Mouse (Mus musculus): ENCODE results near the gene Taok1.
"Not testable (repeated sequence)": the region's sequence is repeated elsewhere in the genome, so short reads cannot be mapped to it uniquely, and the experiment has no call there.

Gene Taok1

DNA sequence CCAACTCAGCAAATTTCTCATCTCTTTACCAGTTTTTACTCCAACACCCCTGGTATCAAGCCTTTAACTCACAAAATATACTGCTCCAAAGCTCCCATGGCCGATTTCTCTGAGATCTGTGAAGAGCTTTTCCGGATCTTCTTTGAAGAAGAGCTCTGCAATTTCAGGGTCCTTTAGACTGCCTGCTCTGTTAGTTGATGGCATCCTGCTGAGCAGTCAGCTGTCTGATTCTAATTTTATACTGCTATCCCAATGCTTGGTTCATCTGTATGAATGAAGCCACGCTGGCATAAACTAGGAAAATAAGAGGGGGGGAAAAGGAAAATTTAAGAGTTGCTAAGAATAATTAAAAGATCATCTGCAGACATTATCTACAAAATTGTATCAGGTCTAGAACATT lies 22.4 kb downstream of the Taok1 start:
- DNase-seq (ENCODE audit: low spot score), result no peak

DNA sequence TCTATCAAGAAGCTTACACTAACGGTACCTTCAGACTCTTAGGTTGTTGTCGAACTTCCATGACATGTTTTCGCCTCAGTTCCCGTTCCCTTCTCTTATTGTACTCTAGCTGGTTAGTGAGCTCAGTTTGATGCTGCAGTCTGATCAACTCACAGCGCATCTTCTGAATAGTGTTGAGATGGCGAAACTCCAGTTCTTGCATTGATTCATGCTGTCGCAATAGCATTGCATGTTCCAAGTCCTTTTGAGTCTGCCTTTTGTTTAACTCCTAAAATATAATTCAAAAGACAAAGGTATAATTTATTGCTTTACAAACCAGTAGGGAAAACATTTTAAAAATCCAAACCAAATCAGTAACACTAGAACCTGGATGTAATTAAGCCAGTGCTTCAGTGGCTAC lies 62.4 kb downstream of the Taok1 start:
- DNase-seq (ENCODE audit: low spot score), result no peak

DNA sequence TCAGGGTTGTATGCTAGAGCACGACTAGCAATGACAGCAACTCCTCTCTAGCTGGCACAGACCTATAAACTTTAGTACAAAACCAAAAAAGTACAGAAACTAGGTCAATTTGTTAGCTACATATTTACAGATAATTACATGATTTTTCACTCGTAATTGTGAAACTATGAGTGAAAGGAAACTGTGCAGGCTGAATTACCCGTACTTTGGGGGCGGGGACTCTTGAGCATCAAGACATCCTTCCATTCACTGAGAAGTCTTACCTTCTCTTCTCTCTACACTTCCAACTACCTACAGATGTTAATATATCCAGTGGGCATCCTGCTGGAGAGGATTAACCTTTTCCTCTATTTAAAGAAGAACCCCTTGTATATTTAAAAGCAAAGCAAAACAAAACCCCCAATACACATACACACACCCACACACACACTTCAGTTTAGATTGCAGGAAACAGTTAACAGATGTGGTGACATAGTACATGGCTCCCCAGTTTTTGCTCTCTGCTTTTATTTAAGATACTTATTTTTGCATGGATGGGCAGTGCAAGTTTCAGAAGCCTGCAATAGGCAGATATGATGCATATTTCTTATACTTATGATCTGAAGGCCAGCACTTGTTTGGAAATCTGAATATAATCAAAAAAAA lies 75.3 kb downstream of the Taok1 start:
- no peak for DNase-seq (ENCODE audit: low spot score)

DNA sequence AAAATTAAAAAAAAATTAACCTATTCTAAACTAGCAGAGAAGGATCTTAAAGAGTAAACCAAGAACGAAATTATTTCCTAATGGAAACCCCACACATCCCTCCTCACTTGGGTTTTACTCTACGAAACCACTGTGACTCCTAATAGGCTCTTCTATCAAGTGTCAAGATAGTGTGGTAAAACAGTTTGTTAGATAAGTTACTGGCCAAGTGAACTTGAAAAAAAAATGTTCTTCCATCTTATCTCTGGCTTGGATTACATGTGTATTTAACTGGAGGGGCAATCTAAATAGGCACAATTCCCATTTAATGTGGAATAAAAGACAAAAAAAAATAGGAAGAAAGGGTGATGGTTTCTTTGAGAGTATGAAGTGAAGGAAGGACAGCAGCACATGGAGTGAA lies 76.8 kb downstream of the Taok1 start:
- DNase-seq (ENCODE audit: low spot score), result no peak

DNA sequence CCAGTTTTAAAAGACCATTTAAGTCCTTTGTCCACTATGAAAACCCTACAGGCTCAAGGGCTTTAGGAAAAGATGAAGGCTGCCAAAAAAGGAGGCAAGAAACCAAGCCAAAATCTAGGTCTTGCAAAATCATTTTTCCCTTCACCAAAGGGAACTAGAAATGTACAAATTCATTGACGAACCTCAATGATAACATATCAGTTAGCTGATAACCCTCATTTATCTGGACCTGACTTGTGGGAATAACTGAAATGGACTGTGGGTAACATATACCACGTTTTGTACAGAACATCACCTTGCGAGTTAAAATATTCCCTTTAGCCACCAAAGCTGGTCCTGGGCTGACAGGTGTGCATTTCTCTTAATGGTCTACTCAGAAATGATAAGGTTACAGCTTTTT lies 78.0 kb downstream of the Taok1 start:
- DNase-seq (ENCODE audit: low spot score), result no peak

DNA sequence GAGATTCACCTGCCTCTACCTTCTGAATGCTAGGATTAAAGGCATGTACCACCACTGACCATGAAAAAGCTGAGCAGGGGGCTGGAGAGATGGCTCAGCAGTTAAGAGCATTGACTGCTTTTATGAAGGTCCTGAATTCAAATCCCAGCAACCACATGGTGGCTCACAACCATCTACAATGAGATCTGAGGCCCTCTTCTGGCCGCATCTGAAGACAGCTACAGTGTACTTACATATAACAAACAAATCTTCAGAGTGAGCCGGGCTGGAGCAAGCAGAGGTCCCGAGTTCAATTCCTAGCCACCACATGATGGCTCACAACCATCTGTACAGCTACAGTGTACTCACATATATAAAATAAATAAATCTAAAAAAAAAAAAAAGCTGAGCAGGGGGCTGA lies 79.2 kb downstream of the Taok1 start:
- not testable (repeated sequence) for DNase-seq (ENCODE audit: low spot score)

DNA sequence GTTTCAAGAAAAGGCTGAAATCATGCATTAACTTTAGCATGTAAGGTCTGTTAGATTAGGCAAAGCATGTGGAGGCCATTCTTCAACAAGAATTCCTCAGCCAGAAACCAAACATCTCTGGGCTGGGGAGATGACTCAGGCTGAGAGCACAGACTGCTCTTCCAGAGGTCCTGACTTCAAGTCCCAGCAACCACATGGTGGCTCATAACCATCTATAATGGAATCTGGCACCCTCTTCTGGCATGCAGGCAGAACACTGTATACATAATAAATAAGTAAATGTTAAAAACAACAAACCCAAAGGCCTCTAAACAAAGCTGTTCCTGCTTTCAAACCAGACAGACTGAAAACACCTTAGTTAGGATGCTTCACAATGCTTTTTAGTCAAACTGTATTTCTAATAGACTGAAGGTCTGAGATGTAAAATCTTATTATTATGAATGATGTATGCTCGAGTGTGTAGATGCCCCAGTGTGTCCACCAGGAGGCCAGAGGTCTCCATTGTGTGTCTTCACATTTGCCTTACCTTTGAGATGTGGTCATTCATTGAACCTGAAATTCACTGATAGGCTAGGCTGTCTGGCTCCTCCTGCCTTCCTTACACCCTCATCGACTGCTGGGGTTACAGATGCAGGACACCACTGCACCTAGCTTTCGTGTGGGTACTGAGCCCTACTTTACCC lies 81.7 kb downstream of the Taok1 start:
- DNase-seq (ENCODE audit: low spot score), result no peak

DNA sequence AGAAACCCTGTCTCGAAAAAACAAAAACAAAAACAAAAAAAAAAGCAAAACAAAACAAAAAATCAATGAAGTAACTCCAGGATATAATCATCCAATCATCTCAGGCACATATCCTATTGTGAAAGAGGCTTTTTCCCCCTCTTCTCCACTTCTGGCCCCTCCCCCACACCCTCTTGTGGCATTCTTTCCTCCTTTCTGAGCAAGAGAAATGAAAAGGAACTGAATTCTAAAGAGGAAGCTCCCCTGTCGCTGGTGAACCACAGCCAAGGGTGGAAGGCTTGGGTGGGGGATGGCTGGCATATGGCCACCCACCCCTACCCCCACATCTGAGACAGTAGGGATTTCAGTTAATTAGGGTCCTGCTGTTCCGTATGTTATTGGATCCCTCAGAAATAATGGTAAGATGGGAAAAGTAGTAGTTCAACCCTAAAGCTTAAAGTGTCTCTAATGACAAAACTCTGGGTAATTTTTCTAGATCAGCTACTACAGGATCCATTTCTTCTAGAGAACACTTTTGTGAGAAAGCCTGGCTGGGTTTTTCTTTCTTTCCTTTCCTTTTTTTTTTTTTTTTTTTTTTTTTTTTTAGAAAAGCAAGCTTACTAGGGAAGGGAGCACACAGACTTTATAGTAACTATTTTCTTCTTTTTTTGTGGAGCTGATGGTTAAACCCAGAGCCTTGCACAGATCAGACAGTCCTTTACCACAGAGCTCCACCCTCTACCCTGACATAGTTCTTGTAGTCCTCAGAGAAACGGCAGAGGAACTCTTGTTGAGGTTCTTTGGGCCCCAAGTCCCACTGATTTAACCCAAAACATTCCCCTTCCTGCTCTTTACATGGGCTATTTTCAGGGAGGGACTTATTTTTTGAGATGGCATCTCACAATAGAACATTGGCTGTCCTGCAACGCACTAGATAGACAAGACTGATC lies 86.8 kb downstream of the Taok1 start:
- no peak for DNase-seq (ENCODE audit: low spot score)

DNA sequence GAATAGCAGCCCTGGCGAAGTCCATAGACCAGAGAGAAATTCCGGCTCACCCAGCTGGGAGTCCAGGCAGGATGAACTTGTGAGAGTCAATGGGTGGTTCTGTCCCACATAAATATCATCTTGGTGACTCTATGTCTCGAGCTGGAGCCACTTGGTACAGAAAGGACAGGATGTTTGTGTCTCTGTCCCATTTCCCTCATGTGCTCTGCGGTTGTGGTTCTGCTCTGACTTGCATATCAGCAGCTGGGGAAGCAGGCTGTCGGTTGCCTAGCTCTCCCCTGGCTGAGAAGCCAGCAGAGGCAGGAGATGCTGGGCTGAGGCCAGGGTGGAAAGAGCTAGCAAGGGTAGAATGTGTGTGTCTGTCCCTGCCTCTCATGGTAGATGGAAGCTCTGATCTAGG lies 88.6 kb downstream of the Taok1 start, which contains the start of gene Gm10392:
Gm10392 (minus strand) TSS at position 156 of the 400 bp plus-strand sequence.
- DNase-seq (ENCODE audit: low spot score), result no peak

DNA sequence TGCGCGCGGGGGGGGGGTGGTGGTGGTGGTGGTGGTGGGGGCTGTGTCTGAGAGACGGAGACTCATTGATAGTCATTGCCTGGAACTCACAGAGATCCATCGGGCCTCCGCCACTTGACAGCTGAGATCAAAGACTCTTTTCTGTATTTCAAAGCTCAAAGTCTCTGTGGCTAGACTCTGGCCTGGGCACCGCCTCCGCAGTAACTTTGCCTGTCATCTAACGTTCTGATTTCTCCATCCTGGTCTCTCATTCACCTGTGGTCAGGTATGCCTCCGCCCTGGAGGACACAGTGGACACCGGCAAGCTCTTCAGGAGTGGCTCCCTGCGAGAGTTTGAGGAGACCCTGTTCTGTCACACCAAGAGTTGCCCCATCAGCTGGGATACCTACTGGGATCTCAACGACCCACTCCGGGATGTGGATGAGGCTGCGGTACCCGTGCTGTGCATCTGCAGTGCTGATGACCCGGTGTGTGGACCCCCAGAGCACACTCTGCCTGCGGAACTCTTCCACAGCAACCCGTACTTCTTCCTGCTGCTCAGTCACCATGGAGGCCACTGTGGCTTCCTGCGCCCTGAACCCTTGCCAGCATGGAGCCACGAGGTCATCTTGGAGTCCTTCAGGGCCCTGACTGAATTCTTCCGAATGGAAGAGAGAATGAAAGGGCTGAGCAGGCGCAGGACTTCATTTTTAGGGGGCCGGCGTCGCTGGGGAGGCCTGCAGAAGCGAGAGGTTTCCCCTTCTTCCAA lies 89.4 kb downstream of the Taok1 start:
- DNase-seq (ENCODE audit: low spot score), result no peak

DNA sequence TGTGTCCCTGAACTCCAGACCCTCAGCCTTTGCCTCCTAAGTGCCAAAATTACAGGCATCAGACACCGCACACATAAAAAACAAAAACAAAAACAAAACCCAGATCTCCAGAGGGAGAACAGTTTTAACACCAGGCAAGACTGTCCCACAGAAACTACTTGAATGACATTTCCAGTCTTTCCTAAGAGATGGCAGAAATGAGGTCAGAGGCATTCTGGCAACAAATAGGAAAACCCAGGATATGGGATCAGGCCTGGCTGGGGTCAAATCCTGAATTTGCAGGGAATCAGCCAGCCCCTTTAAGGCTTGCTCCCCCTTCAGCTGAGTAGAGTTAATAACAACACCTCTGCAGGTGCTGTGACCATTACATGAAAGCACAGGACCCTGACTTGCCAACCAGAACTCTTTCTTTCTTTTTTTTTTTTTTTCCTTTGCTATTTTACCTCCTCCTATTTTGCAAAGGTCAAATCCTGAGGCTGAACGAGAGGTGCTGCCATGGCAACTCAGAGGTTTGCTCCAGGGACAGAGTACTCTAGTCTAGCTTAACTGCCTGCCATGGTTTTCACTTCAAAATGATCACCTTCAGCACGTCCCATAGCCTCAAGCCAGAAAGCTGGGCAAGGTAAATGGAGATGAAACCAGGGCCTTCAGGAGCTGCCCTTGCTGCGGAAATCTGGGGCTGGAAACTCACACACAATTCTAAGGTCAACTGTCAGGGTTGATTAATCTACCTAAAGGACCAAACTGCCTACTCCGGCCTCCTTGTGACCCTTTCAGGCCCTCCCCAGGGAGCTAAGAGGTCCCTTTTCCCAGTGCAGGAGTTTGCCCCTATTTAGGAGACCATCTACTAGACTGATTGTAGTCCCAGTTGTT lies 90.8 kb downstream of the Taok1 start:
- DNase-seq (ENCODE audit: low spot score), result no peak

DNA sequence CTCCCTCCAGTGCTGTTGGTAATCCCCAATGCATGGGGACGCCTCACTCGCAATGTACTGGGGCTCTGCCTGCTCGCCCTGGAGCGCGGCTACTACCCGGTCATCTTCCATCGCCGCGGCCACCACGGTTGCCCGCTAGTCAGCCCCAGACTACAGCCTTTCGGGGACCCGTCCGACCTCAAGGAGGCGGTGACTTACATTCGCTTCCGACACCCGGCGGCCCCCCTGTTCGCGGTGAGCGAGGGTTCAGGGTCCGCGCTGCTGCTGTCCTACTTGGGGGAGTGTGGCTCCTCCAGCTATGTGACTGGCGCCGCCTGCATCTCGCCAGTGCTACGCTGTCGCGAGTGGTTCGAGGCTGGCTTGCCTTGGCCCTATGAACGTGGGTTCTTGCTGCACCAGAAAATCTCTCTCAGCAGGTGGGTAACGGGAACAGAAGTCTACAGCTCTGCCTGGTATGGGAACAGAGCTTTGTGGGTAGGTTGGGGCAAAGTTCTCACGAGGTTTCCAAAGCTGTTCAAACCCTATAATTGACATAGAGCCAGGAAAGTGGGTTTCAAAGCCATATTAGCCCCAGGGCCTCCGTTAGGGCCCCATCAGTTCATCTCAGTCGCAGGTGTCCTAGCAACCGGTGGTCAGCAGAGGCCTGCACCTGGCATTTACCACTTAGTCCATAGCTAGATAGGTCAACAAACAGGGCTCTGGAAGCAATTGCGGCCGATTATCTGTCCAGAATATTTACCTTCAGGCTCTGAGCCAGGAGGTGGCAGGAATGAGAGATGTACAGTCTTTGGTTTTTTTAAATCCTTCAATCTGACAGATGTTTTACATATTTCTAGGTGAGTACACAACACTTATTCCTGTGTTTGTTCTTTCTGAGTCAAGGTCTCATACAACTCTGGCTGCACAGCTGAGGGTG lies 91.7 kb downstream of the Taok1 start, which contains the start of gene Trp53i13:
Trp53i13 (minus strand) TSS at position 344 of the 916 bp plus-strand sequence.
- no peak for DNase-seq (ENCODE audit: low spot score)

DNA sequence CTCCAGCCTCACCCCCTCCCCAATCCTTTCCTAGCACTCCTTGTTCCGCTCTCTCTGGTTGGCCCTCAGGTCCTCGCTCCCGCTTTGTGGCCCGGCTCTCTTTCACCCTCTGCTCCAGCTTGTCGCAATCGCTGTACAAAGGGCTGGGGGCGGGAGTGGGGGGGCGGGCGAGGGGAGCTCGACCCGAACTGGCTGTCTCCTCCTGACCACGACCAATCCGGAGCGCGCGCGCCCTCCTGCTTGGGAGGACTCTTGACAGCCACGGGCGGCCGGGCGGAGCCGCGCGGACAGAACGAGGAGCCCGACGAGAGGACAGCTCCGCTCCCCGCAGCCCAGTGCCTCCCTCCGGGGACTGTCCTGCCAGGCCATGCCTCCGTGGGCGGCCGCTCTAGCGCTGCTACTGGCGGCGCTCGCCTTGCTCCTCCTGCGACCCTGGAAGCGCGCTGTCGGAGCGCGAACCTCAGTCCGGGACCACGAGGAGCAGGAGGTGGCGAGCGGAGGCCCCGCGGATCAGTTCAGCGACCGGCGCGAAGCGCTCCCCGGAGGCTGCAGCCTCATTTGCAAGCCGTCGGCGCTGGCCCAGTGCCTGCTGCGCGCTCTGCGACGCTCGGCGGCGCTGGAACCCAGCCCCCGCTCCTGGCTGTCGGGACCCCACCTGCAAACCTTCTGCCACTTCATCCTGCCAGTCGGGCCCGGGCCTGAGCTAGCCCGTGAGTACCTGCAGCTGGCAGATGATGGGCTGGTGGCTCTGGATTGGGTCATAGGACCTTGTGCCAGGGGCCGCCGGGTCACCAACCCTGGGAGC lies 92.6 kb downstream of the Taok1 start, which contains the start of gene Abhd15:
Abhd15 (plus strand) TSS at position 290 of the 805 bp plus-strand sequence.
- DNase-seq (ENCODE audit: low spot score), result peak; percentile 51

DNA sequence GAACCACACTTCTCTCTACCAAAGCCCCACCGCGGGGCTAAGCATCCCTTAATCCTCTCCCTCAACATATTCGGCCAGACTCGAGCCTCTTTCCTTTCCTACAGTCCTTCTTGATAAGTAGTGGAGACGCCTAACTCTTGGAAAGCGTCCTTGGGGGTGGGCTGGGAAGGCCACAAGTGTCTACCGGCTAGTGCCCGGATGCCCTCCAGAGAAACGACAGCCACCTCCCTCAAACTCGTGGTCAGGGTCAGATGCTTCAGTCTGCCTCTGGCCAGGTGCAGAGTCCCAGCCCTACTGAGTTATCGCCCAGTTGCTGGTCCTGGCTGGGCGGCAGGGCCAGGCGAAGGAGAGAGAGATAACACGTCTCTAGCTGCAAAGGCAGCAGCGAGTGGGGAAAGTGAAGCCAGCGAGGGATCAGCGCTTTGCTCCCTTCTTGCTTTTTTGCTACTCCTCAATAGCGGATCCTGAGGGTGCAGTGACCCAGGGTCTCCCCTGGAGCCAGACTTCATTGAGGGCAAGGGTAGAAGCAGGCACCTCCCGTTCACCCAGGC lies 93.3 kb downstream of the Taok1 start:
- no peak for DNase-seq (ENCODE audit: low spot score)

DNA sequence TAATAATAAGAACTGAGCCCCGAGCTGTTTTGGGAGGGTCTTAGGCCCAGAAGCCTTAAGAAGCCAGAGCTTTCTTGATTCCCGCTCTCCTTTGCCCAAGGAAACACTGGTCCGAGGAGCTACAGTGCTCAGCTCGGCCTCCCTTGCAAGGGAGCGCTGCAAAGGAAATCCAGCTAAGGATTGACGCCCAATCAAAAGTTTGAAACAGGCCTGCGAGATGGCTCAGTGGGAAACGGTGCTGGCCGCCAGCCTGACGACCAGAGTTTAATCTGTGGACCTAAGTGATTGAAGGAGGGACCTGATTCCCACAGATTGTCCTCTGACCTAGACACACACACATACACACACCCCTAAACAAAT lies 93.8 kb downstream of the Taok1 start:
- no peak for DNase-seq (ENCODE audit: low spot score)

DNA sequence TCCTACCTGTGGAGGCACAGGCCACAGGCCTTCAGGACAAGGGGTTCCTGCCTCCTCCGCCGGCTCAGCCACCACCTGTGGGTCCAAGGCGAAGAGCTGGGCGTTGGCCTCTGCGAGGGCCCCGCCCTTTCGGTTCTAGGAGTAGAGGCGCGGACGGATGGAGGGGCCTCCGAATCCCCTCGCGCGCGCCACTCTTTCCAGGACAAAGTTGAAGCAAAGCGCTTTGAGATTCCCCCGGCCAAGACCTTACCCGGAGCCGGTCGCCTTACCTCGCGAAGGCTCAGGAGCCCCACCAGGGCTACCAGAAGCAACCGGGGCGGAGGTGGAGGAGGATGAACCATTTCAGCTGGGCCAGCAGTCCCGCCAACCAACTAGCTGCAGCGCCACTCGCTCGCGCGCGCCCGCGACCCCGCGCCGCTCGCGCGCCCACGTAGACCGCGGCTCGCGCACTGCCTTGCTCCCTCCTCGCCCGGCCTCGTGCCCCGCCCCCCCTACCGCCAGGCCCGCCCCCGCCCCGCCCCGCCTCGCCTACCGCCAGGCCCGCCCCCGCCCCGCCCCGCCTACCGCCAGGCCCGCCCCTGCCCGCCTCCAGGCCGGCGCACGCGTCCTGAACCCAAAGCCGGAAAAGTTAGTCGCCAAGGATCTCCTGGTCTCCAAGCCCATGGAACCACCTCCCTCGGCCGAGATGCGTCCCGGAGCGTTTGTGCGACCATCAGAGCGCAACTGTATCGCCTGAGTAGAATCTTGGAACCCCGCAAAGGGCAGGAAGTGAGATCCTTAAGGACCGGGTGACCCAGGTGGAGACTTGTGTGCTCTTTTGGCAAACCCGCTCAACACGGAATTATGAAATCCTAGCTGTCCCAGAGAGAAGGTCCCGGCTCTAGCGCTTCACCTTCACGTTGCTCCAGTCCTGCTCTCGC lies 94.5 kb downstream of the Taok1 start:
- peak; percentile 76 for DNase-seq (ENCODE audit: low spot score)

DNA sequence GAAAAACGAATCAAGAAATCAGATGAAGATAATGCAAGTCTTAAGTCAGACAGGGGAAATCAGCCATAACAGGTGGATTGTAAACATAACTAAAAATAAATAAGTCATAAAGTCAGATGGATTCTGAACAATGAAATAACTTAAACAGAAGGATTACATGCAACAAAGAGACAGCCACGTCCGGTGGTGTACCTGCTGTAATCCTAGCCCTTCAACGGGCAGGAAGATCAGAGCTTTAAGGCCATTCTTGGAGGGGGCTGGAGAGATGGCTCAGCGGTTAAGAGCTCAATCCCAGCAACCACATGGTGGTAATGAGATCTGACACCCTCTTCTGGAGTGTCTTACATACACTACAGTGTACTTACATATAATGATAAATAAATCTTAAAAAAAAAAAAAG lies 96.3 kb downstream of the Taok1 start:
- DNase-seq (ENCODE audit: low spot score), result no peak

All from spleen, adult 12 weeks (tissue).